8 mouse cellular contexts compared by ENCODE assay signal in genomic region chr19:46500581-46501341, GRCm38 (mm10). TPM values are rescaled to one million over a fixed set of nuclear protein-coding genes. Genes with fewer than 3 reads are reported as not detected.
DNase-seq lines count a peak whose midpoint lies in the region; ATAC-seq and TF ChIP-seq lines count a peak whose summit lies in the region.

No protein-coding gene starts in this region.

- H3K4me2 ChIP-seq in embryonic facial prominence, embryonic 15.5 days (replicated peaks), result peak overlapping the region; percentile 94
- peak overlapping the region; percentile 86 for H3K4me2 ChIP-seq in hindbrain, embryonic 12.5 days (replicated peaks)
- H3K4me2 ChIP-seq in liver, postnatal 0 days (ENCODE audit: low read depth, low read length), result peak overlapping the region; percentile 98

- no peaks in the 10 kb centered on the region for H3K27me3 ChIP-seq in megakaryocyte, embryonic 14.5 days (replicated peaks)
- no peaks in the 10 kb centered on the region for H3K27me3 ChIP-seq in embryonic facial prominence, embryonic 15.5 days
- no peaks in the 10 kb centered on the region for H3K27me3 ChIP-seq in hindbrain, embryonic 12.5 days
- H3K27me3 ChIP-seq in liver, postnatal 0 days (ENCODE audit: insufficient read depth, low read length), result no peaks in the 10 kb centered on the region

- TF ChIP-seq CTCF in liver, postnatal 0 days (IDR thresholded peaks at IDR 0.05; ENCODE audit: low read depth), result no peak

- H3K36me3 ChIP-seq in megakaryocyte, embryonic 14.5 days (replicated peaks; ENCODE audit: low read length), result peaks cover 37% of the 10 kb centered on the region
- H3K36me3 ChIP-seq in embryonic facial prominence, embryonic 15.5 days, result peaks cover 3% of the 10 kb centered on the region; the same call in 1 of the 2 replicates
- H3K36me3 ChIP-seq in hindbrain, embryonic 12.5 days, result 0 out of 2 replicates have a peak, but pooled peaks cover 3% of the 10 kb centered on the region
- H3K36me3 ChIP-seq in liver, postnatal 0 days (replicated peaks; ENCODE audit: insufficient read depth, low read length), result 0 out of 2 replicates have a peak, but pooled peaks cover 1% of the 10 kb centered on the region

- peak overlapping the region; percentile 98 for H3K27ac ChIP-seq in embryonic facial prominence, embryonic 15.5 days (replicated peaks)
- H3K27ac ChIP-seq in hindbrain, embryonic 12.5 days, result peak overlapping the region; percentile 99
- peak overlapping the region; percentile 99 for H3K27ac ChIP-seq in liver, postnatal 0 days (ENCODE audit: low read depth)

- H3K9ac ChIP-seq in embryonic facial prominence, embryonic 15.5 days, result peak overlapping the region; percentile 58
- peak overlapping the region; percentile 99 for H3K9ac ChIP-seq in hindbrain, embryonic 12.5 days
- peak overlapping the region; percentile 96 for H3K9ac ChIP-seq in liver, postnatal 0 days (replicated peaks)

- under 1% methylated on average over 45 of the region's 50 CpGs for WGBS in embryonic facial prominence, embryonic 15.5 days
- WGBS in hindbrain, embryonic 12.5 days, result under 1% methylated on average over 45 of the region's 50 CpGs
- WGBS in liver, postnatal 0 days (ENCODE audit: insufficient replicate concordance), result 2% methylated on average over 44 of the region's 50 CpGs

- ATAC-seq in megakaryocyte, adult 5-6 weeks (ENCODE audit: poor library complexity, severe bottlenecking), result no peak
- ATAC-seq in embryonic facial prominence, embryonic 15.5 days (ENCODE audit: insufficient number of reproducible peaks, low FRiP score, low TSS enrichment, low read depth), result peak; percentile 5; the same call in 1 of the 2 replicates
- peak; percentile 32 for ATAC-seq in hindbrain, embryonic 12.5 days (ENCODE audit: low FRiP score)
- ATAC-seq in liver, postnatal 0 days, result peak; percentile 6

- peak; percentile 69 to 79 for DNase-seq in adrenal gland, postnatal 36 days
- DNase-seq in liver, postnatal 0 days, result no peak
- peak; percentile 75 for DNase-seq in testis, postnatal 10 days (ENCODE audit: low spot score)
- no peak for DNase-seq in T-cell, adult 2 months (ENCODE audit: low spot score)

- TF ChIP-seq EP300 in liver, postnatal 0 days (IDR thresholded peaks at IDR 0.05; ENCODE audit: low read depth), result no peak

- H3K9me3 ChIP-seq in megakaryocyte, embryonic 14.5 days, result no peaks in the 10 kb centered on the region
- no peaks in the 10 kb centered on the region for H3K9me3 ChIP-seq in embryonic facial prominence, embryonic 15.5 days (replicated peaks)
- no peaks in the 10 kb centered on the region for H3K9me3 ChIP-seq in hindbrain, embryonic 12.5 days (replicated peaks)
- H3K9me3 ChIP-seq in liver, postnatal 0 days (ENCODE audit: low read length), result no peaks in the 10 kb centered on the region

- peak overlapping the region; percentile 90 for H3K4me3 ChIP-seq in megakaryocyte, embryonic 14.5 days (replicated peaks)
- H3K4me3 ChIP-seq in embryonic facial prominence, embryonic 15.5 days (replicated peaks), result peak overlapping the region; percentile 87
- H3K4me3 ChIP-seq in hindbrain, embryonic 12.5 days, result peak overlapping the region; percentile 94
- H3K4me3 ChIP-seq in liver, postnatal 0 days (ENCODE audit: low read depth, low read length), result peak overlapping the region; percentile 94

- H3K4me1 ChIP-seq in megakaryocyte, embryonic 14.5 days, result peaks cover 41% of the 10 kb centered on the region
- H3K4me1 ChIP-seq in embryonic facial prominence, embryonic 15.5 days, result peaks cover 28% of the 10 kb centered on the region
- H3K4me1 ChIP-seq in hindbrain, embryonic 12.5 days, result peaks cover 19% of the 10 kb centered on the region
- peaks cover 25% of the 10 kb centered on the region for H3K4me1 ChIP-seq in liver, postnatal 0 days (ENCODE audit: insufficient read depth)

RNA-seq across cellular contexts. Expression of gene Trim8, which starts 0.7 kb away (rescaled TPM):
- 207 and 435 TPM in 2 replicates for polyA plus RNA-seq in megakaryocyte, embryonic 14.5 days (2012; ENCODE audit: insufficient read depth, low replicate concordance)
- total RNA-seq in megakaryocyte, adult 5-6 weeks (2015), result 14.1 and 18.2 TPM in 2 replicates
- 18.0 and 20.1 TPM in 2 replicates for total RNA-seq in megakaryocyte, adult 5-6 weeks (2017)
- 10 to 100 TPM; 47.3 to 53.3 TPM for total RNA-seq in adrenal gland, postnatal 36 days (2021)
- polyA plus RNA-seq in embryonic facial prominence, embryonic 15.5 days (2015; fragmentation: Nextera tagmentation; extraction: Ambion mirVana), result 20.7 and 21.7 TPM in 2 replicates
- 41.8 and 44.7 TPM in 2 replicates for polyA plus RNA-seq in hindbrain, embryonic 12.5 days (2016; fragmentation: Nextera tagmentation; extraction: Ambion mirVana)
- 7.9 and 9.8 TPM in 2 replicates for polyA plus RNA-seq in liver, postnatal 0 days (2015; fragmentation: Nextera tagmentation; extraction: Ambion mirVana)

Comparison
In these comparisons a context has a peak if more than half of its experiments do, and no peak if none do; other contexts are left out.
1. DNase-seq: peak in adrenal gland, postnatal 36 days (2 of 2) and testis, postnatal 10 days (single experiment); none in liver, postnatal 0 days (single experiment) and T-cell, adult 2 months (single experiment).
2. Peak in every context shown above with its lines, with median percentiles within 50 percentile points of each other: H3K4me3 ChIP-seq, H3K27ac ChIP-seq, H3K4me2 ChIP-seq and H3K9ac ChIP-seq.